Comparison of ENCODE assay signal across 8 mouse cellular contexts in the genomic region with DNA sequence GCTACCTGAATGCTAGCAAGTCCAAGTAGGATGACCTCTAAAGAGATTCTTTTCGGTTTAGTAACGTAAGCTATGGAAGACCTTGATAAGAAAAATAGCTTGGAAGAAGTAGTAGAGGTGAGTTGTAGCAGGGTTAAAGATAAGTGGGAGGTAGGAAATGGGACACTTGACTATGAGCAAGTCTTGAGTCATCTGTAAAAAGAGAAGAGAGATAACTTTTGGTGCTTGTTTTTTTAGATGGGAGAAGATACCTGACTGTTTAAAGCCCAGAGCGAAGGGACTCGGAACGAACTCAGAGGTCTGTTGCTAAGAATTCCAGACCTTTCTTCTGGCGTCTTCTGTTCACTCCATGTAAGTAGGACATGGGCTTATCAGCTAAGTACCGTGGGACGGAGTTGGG. TPM values are rescaled to one million over a fixed set of nuclear protein-coding genes. Genes with fewer than 3 reads are reported as not detected.
DNase-seq lines count a peak whose midpoint lies in the region; ATAC-seq and TF ChIP-seq lines count a peak whose summit lies in the region.

A gene (plus strand): TSS at position 301 of the 400 bp plus-strand sequence.

- H3K27ac ChIP-seq in heart, embryonic 13.5 days (replicated peaks): peak within 1 kb of the TSS; percentile 89
- peak within 1 kb of the TSS; percentile 76 for H3K27ac ChIP-seq in heart, postnatal 0 days (ENCODE audit: low read depth)
- peak within 1 kb of the TSS; percentile 87 for H3K27ac ChIP-seq in limb, embryonic 14.5 days (replicated peaks; ENCODE audit: low read depth, low read length)

- no peak for DNase-seq in heart, adult 18-20 months
- no peak for DNase-seq in adrenal gland, adult 8-10 months
- no peak for DNase-seq in heart, postnatal 0 days (ENCODE audit: low spot score)
- no peak for DNase-seq in limb, embryonic 14.5 days (ENCODE audit: low spot score)
- DNase-seq in MN1 (ENCODE audit: low spot score): no peak
- no peak for DNase-seq in spleen, postnatal 14 days (ENCODE audit: low spot score in 2 of 2)
- DNase-seq in kidney, adult 11 months: no peak

- peak within 1 kb of the TSS; percentile 75 for H3K4me3 ChIP-seq in heart, embryonic 13.5 days
- peak within 1 kb of the TSS; percentile 78 for H3K4me3 ChIP-seq in heart, postnatal 0 days (ENCODE audit: low read depth, low read length)
- peak within 1 kb of the TSS; percentile 64 for H3K4me3 ChIP-seq in limb, embryonic 14.5 days (replicated peaks; ENCODE audit: low read length)

- no peaks in the 10 kb centered on the region for H3K36me3 ChIP-seq in heart, embryonic 13.5 days
- H3K36me3 ChIP-seq in heart, postnatal 0 days (replicated peaks; ENCODE audit: control insufficient read depth, insufficient read depth, low read length): no peaks in the 10 kb centered on the region
- H3K36me3 ChIP-seq in limb, embryonic 14.5 days (ENCODE audit: control insufficient read depth, insufficient read depth, low read length): no peaks in the 10 kb centered on the region

- H3K27me3 ChIP-seq in heart, embryonic 13.5 days (replicated peaks): no peaks in the 10 kb centered on the region
- no peaks in the 10 kb centered on the region for H3K27me3 ChIP-seq in heart, postnatal 0 days (ENCODE audit: control insufficient read depth, insufficient read depth, low read length)
- no peaks in the 10 kb centered on the region for H3K27me3 ChIP-seq in limb, embryonic 14.5 days (ENCODE audit: control insufficient read depth, insufficient read depth, low read length)

- H3K4me1 ChIP-seq in heart, embryonic 13.5 days: peaks cover 19% of the 10 kb centered on the region
- H3K4me1 ChIP-seq in heart, postnatal 0 days (ENCODE audit: control insufficient read depth, insufficient read depth): peaks cover 8% of the 10 kb centered on the region
- 0 out of 2 replicates have a peak, but pooled peaks cover 5% of the 10 kb centered on the region for H3K4me1 ChIP-seq in limb, embryonic 14.5 days (ENCODE audit: control insufficient read depth, insufficient read depth, low read length)

- H3K4me2 ChIP-seq in heart, embryonic 13.5 days: peak within 1 kb of the TSS; percentile 76
- H3K4me2 ChIP-seq in heart, postnatal 0 days (ENCODE audit: low read depth, low read length): peak within 1 kb of the TSS; percentile 57
- peak within 1 kb of the TSS; percentile 68 for H3K4me2 ChIP-seq in limb, embryonic 14.5 days (replicated peaks; ENCODE audit: low read depth, low read length, severe bottlenecking)

- no peaks in the 10 kb centered on the region for H3K9me3 ChIP-seq in heart, embryonic 13.5 days
- H3K9me3 ChIP-seq in heart, postnatal 0 days (replicated peaks; ENCODE audit: control insufficient read depth, low read length): no peaks in the 10 kb centered on the region
- H3K9me3 ChIP-seq in limb, embryonic 14.5 days (ENCODE audit: control insufficient read depth, low read length): no peaks in the 10 kb centered on the region

- peak within 1 kb of the TSS; percentile 91 for H3K9ac ChIP-seq in heart, embryonic 13.5 days
- H3K9ac ChIP-seq in heart, postnatal 0 days (replicated peaks; ENCODE audit: low read depth, low read length): peak within 1 kb of the TSS; percentile 57
- peak within 1 kb of the TSS; percentile 84 for H3K9ac ChIP-seq in limb, embryonic 14.5 days (ENCODE audit: low read depth, low read length, severe bottlenecking)

- 78% methylated on average over 8 of the region's 8 CpGs for WGBS in heart, embryonic 13.5 days
- WGBS in heart, postnatal 0 days: 87% methylated on average over 8 of the region's 8 CpGs
- WGBS in limb, embryonic 14.5 days: 89% methylated on average over 8 of the region's 8 CpGs

- no peak for TF ChIP-seq EP300 in heart, postnatal 0 days (IDR thresholded peaks at IDR 0.05; ENCODE audit: low read depth)

- no peak for ATAC-seq in heart, embryonic 13.5 days (ENCODE audit: extremely low read depth, insufficient number of reproducible peaks, low FRiP score, low TSS enrichment)
- ATAC-seq in heart, postnatal 0 days (ENCODE audit: insufficient read depth, low read depth): no peak
- ATAC-seq in limb, embryonic 14.5 days (ENCODE audit: low FRiP score, low read depth): no peak

- no peak for TF ChIP-seq POLR2A in limb, embryonic 14.5 days (IDR thresholded peaks at IDR 0.05; ENCODE audit: borderline replicate concordance, extremely low read depth, insufficient read depth, insufficient read length)

- no peak for TF ChIP-seq CTCF in heart, postnatal 0 days (IDR thresholded peaks at IDR 0.05; ENCODE audit: low read depth)

RNA-seq across cellular contexts. Expression of the gene that starts here (rescaled TPM):
- polyA plus RNA-seq in heart, embryonic 13.5 days (2015; fragmentation: Nextera tagmentation; extraction: Ambion mirVana): 6.4 and 6.9 TPM in 2 replicates
- total RNA-seq in heart, adult 18-20 months (2021): 1 to 10 TPM; 6.2 to 7.4 TPM
- 10 to 100 TPM; 17.1 to 25.9 (median 24.3) TPM for total RNA-seq in adrenal gland, adult 8-10 months (2022)
- total RNA-seq in heart, postnatal 0 days (2014; rRNA removed; ENCODE audit: low replicate concordance): 11.4 and 17.4 TPM in 2 replicates
- polyA plus RNA-seq in heart, postnatal 0 days (2015; fragmentation: Nextera tagmentation; extraction: Ambion mirVana): 4.8 and 5.1 TPM in 2 replicates
- 42.8 and 49.9 TPM in 2 replicates for polyA plus RNA-seq in limb, embryonic 14.5 days (2012; rRNA removed)
- polyA plus RNA-seq in limb, embryonic 14.5 days (2014; fragmentation: Nextera tagmentation; extraction: Ambion mirVana): 15.7 and 18.6 TPM in 2 replicates
